Mouse (Mus musculus) heart, embryonic 15.5 days (tissue): ENCODE measurements around the gene Zc3h7b. TPM values are rescaled to one million over a fixed set of nuclear protein-coding genes. Genes with fewer than 3 reads are reported as not detected.
"Not testable (repeated sequence)": the region's sequence is repeated elsewhere in the genome, so short reads cannot be mapped to it uniquely, and the experiment has no call there.

ENCODE experiments used
- ATAC-seq: fragments of 200-750 bp; cut with Nextera tagmentation; replicated peaks from 2 replicates; pipeline ENCODE4 v1.8.0; 2017; ENCODE audit warnings: low read depth, moderate TSS enrichment; ENCODE audit not compliant: insufficient number of reproducible peaks, insufficient read depth, low FRiP score
- H3K27ac ChIP-seq: fragments of 300-500 bp; sonication (generic); 2 replicates; pipeline ENCODE4 v1.5.1; 2015; ENCODE audit warnings: mild to moderate bottlenecking, inconsistent platforms
- H3K27me3 ChIP-seq: fragments of 300-500 bp; sonication (generic); 2 replicates; pipeline ENCODE4 v1.6.1; 2015; ENCODE audit warnings: inconsistent platforms
- H3K36me3 ChIP-seq: fragments of 300-500 bp; sonication (generic); 2 replicates; pipeline ENCODE4 v1.6.1; 2015; ENCODE audit warnings: mild to moderate bottlenecking, inconsistent platforms
- H3K4me1 ChIP-seq: fragments of 300-500 bp; sonication (generic); replicated peaks from 2 replicates; pipeline ENCODE4 v1.6.1; 2015; ENCODE audit warnings: inconsistent platforms
- H3K4me2 ChIP-seq: fragments of 300-500 bp; sonication (generic); 2 replicates; pipeline ENCODE4 v1.6.1; 2015; ENCODE audit warnings: inconsistent platforms, mild to moderate bottlenecking, moderate library complexity
- H3K4me3 ChIP-seq: fragments of 300-500 bp; sonication (generic); 2 replicates; pipeline ENCODE4 v1.5.1; 2015; ENCODE audit warnings: mild to moderate bottlenecking, inconsistent platforms
- H3K9ac ChIP-seq: fragments of 300-500 bp; sonication (generic); 2 replicates; pipeline ENCODE4 v1.6.1; 2015; ENCODE audit warnings: mild to moderate bottlenecking, inconsistent platforms
- H3K9me3 ChIP-seq: fragments of 300-500 bp; sonication (generic); replicated peaks from 2 replicates; pipeline ENCODE4 v1.6.1; 2016; ENCODE audit warnings: inconsistent platforms
- WGBS: fragments of 180-500 bp; shearing (Covaris S2); methylation state at CpG from one replicate; pipeline ENCODE4 v1.1.7; 2015; ENCODE audit warnings: mixed read lengths; 5-methylcytosine and 5-hydroxymethylcytosine counted together
- polyA plus RNA-seq: library from polyadenylated mRNA; unstranded; fragments of >200 nt; fragmentation: Nextera tagmentation; extraction: Ambion mirVana; gene quantifications from 2 replicates; pipeline ENCODE4 v1.2.1, GENCODE M21; 2015

Zc3h7b gene
- polyA plus RNA-seq, 1 experiment from 2014 or later: 18.2 TPM

GRCm38 (mm10) chr15:81739924-81740323 is 4.9 kb upstream of the Zc3h7b start:
- H3K4me1 ChIP-seq: peaks cover 2% of the 10 kb centered on the region; the same call in 1 of the 2 replicates
- no peak overlapping the region for H3K27ac ChIP-seq
- 10% methylated on average over 2 of the region's 2 CpGs for WGBS
- no peak overlapping the region for H3K4me2 ChIP-seq
- no peak for ATAC-seq
- no peaks in the 10 kb centered on the region for H3K9me3 ChIP-seq
- H3K36me3 ChIP-seq: no peaks in the 10 kb centered on the region
- no peak overlapping the region for H3K9ac ChIP-seq
- H3K27me3 ChIP-seq: no peaks in the 10 kb centered on the region
- no peak overlapping the region for H3K4me3 ChIP-seq

- H3K27ac ChIP-seq, H3K4me3 ChIP-seq, H3K9me3 ChIP-seq, H3K4me2 ChIP-seq, H3K36me3 ChIP-seq, H3K27me3 ChIP-seq, ATAC-seq, H3K9ac ChIP-seq: not testable (repeated sequence)
- 30% methylated on average over 2 of the region's 2 CpGs for WGBS
- H3K4me1 ChIP-seq: peaks cover 11% of the 10 kb centered on the region
Observed at GRCm38 (mm10) chr15:81742368-81742767, 2.5 kb upstream of the Zc3h7b start.

GRCm38 (mm10) chr15:81745601-81746114 is 801 bp downstream of the Zc3h7b start:
- WGBS: under 1% methylated on average over 32 of the region's 33 CpGs

GRCm38 (mm10) chr15:81749742-81750141 is 4.9 kb downstream of the Zc3h7b start:
- Histone ChIP-seq H3K9me3 (no peaks in the 10 kb centered on the region), H3K4me2 (peak overlapping the region; percentile 26), H3K4me1 (peaks cover 26% of the 10 kb centered on the region), H3K27me3 (no peaks in the 10 kb centered on the region), H3K9ac (no peak overlapping the region), H3K27ac (peak overlapping the region; percentile 64), H3K36me3 (no peaks in the 10 kb centered on the region), H3K4me3 (no peak overlapping the region)
- no peak for ATAC-seq
- WGBS: 24% methylated on average over 14 of the region's 14 CpGs

More at GRCm38 (mm10) chr15:81745601-81746114, 801 bp downstream of the Zc3h7b start:
- H3K27ac ChIP-seq: peak overlapping the region; percentile 93
- H3K27me3 ChIP-seq: no peaks in the 10 kb centered on the region
- peak overlapping the region; percentile 84 for H3K4me2 ChIP-seq
- H3K36me3 ChIP-seq: no peaks in the 10 kb centered on the region
- peak; percentile 53 for ATAC-seq
- no peaks in the 10 kb centered on the region for H3K9me3 ChIP-seq
- H3K9ac ChIP-seq: peak overlapping the region; percentile 95
- peaks cover 26% of the 10 kb centered on the region for H3K4me1 ChIP-seq
- peak overlapping the region; percentile 98 for H3K4me3 ChIP-seq

- no peak for ATAC-seq
- no peak overlapping the region for H3K27ac ChIP-seq
- WGBS: 81% methylated on average over 9 of the region's 9 CpGs
- no peaks in the 10 kb centered on the region for H3K27me3 ChIP-seq
- 0 out of 2 replicates have a peak, but pooled peaks cover 6% of the 10 kb centered on the region for H3K36me3 ChIP-seq
- peaks cover 14% of the 10 kb centered on the region for H3K4me1 ChIP-seq
- no peak overlapping the region for H3K4me2 ChIP-seq
- no peak overlapping the region for H3K9ac ChIP-seq
- no peaks in the 10 kb centered on the region for H3K9me3 ChIP-seq
- no peak overlapping the region for H3K4me3 ChIP-seq
Observed at GRCm38 (mm10) chr15:81753669-81754068, 8.8 kb downstream of the Zc3h7b start.

- H3K4me2 ChIP-seq: no peak overlapping the region
- no peak for ATAC-seq
- WGBS: 88% methylated on average over 5 of the region's 5 CpGs
- H3K4me1 ChIP-seq: peaks cover 8% of the 10 kb centered on the region
- H3K27me3 ChIP-seq: no peaks in the 10 kb centered on the region
- H3K4me3 ChIP-seq: no peak overlapping the region
- no peaks in the 10 kb centered on the region for H3K9me3 ChIP-seq
- no peak overlapping the region for H3K27ac ChIP-seq
- no peak overlapping the region for H3K9ac ChIP-seq
- 0 out of 2 replicates have a peak, but pooled peaks cover 9% of the 10 kb centered on the region for H3K36me3 ChIP-seq
Observed at GRCm38 (mm10) chr15:81758701-81759100, 13.8 kb downstream of the Zc3h7b start.

- no peak for ATAC-seq
- 68% methylated on average over 3 of the region's 3 CpGs for WGBS
- H3K27ac ChIP-seq: no peak overlapping the region
Observed at GRCm38 (mm10) chr15:81759542-81759941, 14.7 kb downstream of the Zc3h7b start.

DNA sequence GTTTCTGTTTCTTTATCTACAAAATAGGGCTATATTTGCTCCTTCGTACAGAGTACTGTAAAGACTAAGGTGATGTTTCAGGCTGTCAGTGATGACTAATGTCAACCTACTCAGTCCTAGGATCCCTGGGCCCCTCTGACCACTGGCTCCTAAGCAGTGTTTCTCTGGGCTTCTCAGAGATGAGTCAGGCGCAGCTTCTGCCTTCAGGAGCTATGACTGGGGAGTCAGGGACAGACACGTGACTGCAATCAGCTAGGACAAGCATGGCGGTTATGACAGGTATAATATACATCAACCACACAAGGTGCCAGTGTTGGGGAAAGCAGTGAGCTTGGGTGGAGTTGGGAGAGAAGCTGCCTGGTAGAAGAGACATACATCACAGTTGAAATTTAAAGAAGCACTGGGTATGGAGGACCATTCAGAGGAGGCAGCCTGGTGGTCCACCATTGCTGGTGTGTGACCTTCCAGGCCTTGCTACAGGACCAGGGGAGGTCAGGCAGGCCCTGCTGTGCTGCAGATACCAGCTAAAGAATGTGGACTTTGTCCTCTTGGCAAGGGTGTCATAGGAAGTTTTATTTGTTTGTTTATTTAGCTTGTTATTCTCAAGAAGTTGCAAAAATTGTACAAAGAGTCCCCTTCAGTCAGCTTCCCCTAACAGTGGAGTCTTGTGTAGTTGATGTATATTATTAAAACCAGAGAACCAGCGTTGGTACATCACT is 15.7 kb downstream of the Zc3h7b start:
- Histone ChIP-seq H3K36me3 (0 out of 2 replicates have a peak, but pooled peaks cover 5% of the 10 kb centered on the region), H3K27me3 (no peaks in the 10 kb centered on the region), H3K4me3 (no peak overlapping the region), H3K9ac (no peak overlapping the region), H3K9me3 (no peaks in the 10 kb centered on the region), H3K27ac (no peak overlapping the region), H3K4me1 (peaks cover 8% of the 10 kb centered on the region), H3K4me2 (no peak overlapping the region)
- no peak for ATAC-seq
- 87% methylated on average over 5 of the region's 5 CpGs for WGBS

More at GRCm38 (mm10) chr15:81759542-81759941, 14.7 kb downstream of the Zc3h7b start:
- H3K27me3 ChIP-seq: no peaks in the 10 kb centered on the region
- H3K4me3 ChIP-seq: no peak overlapping the region
- 0 out of 2 replicates have a peak, but pooled peaks cover 9% of the 10 kb centered on the region for H3K36me3 ChIP-seq
- H3K9me3 ChIP-seq: no peaks in the 10 kb centered on the region
- H3K4me2 ChIP-seq: no peak overlapping the region
- H3K9ac ChIP-seq: no peak overlapping the region
- peaks cover 8% of the 10 kb centered on the region for H3K4me1 ChIP-seq

- no peak for ATAC-seq
- no peak overlapping the region for H3K27ac ChIP-seq
- H3K9ac ChIP-seq: no peak overlapping the region
- H3K4me1 ChIP-seq: peaks cover 8% of the 10 kb centered on the region
- H3K27me3 ChIP-seq: no peaks in the 10 kb centered on the region
- H3K9me3 ChIP-seq: no peaks in the 10 kb centered on the region
- no peak overlapping the region for H3K4me3 ChIP-seq
- WGBS: 88% methylated on average over 7 of the region's 7 CpGs
- 0 out of 2 replicates have a peak, but pooled peaks cover 3% of the 10 kb centered on the region for H3K36me3 ChIP-seq
- no peak overlapping the region for H3K4me2 ChIP-seq
Observed at GRCm38 (mm10) chr15:81761381-81761780, 16.5 kb downstream of the Zc3h7b start.

DNA sequence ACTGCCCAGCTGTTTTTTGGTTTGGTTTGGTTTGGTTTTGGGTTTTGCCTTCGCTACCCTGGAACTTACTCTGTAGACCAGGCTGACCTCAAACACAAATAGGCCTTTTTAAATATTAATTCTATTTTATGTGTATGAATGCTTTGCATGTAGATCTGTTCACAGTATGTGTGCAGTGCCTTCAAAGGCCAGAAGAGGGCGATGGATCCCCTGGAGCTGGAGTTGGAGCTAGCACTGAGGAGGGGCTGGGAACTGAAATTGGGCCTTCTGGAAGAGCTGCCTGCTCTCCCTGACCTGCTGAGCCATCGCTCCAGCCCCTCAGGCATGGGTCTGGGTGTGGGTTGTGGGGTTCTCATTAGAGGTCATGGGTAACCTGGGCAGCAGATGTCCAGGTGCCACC is 17.1 kb downstream of the Zc3h7b start:
- H3K27me3 ChIP-seq: no peaks in the 10 kb centered on the region
- ATAC-seq: no peak
- WGBS: 79% methylated on average over 3 of the region's 3 CpGs

GRCm38 (mm10) chr15:81764573-81764972 is 19.7 kb downstream of the Zc3h7b start:
- Histone ChIP-seq H3K27me3 (no peaks in the 10 kb centered on the region), H3K9me3 (no peaks in the 10 kb centered on the region), H3K9ac (no peak overlapping the region), H3K36me3 (peaks cover 12% of the 10 kb centered on the region; the same call in 1 of the 2 replicates), H3K4me2 (no peak overlapping the region), H3K4me3 (no peak overlapping the region), H3K4me1 (peaks cover 5% of the 10 kb centered on the region; the same call in 1 of the 2 replicates), H3K27ac (no peak overlapping the region)
- ATAC-seq: no peak
- WGBS: 82% methylated on average over 6 of the region's 6 CpGs

More for the DNA sequence above, 17.1 kb downstream of the Zc3h7b start:
- Histone ChIP-seq H3K4me3 (no peak overlapping the region), H3K9me3 (no peaks in the 10 kb centered on the region), H3K36me3 (0 out of 2 replicates have a peak, but pooled peaks cover 3% of the 10 kb centered on the region), H3K4me1 (peaks cover 8% of the 10 kb centered on the region), H3K9ac (no peak overlapping the region), H3K27ac (no peak overlapping the region), H3K4me2 (no peak overlapping the region)
